Mouse (Mus musculus): ENCODE results near the gene 2410004P03Rik.

DNA sequence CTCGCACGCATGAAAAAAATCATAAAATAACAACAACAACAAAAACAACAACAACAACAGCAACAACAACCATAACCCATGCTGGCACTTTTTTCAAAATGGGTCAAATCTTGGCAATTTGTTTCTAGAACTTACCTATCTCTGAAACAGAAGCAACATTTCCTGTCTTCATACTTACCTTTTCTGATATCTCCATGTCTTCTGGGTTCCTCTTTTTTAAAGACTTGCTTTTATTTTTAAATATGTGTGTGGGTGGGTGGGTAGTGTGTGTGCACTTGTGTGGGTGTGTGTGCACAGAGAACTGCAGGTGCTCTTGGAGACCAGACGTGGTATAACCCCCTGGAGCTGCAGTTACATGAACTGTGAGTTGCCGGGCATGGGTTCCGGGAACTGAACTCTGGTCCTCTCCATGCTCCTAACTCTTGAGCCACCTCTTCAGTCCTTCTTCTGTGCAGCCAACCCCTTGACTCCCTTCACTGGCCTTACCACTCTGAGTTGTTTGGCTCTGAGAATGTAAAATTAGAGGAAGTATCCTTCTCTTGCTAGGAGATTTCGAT lies 13.1 kb upstream of the 2410004P03Rik start:
- TF ChIP-seq CTCF (IDR thresholded peaks at IDR 0.05; ENCODE audit: extremely low read depth, insufficient read length, insufficient replicate concordance, low read depth, low read length) (no peak), POLR2A (IDR thresholded peaks at IDR 0.05; ENCODE audit: low read depth, low read length) (no peak)
